Mouse (Mus musculus) intestine, embryonic 15.5 days (tissue): Measurements from ENCODE around the gene Abat. TPM values are rescaled to one million over a fixed set of nuclear protein-coding genes. Genes with fewer than 3 reads are reported as not detected.
A peak's percentile ranks its signal among the peaks of the same experiment; 100 is the strongest.

ENCODE experiments used
- ATAC-seq: fragments of 200-750 bp; cut with Nextera tagmentation; 2 replicates; pipeline ENCODE4 v1.8.0; 2017; ENCODE audit warnings: moderate TSS enrichment, moderate library complexity
- H3K27ac ChIP-seq: fragments of 300-500 bp; sonication (generic); 2 replicates; pipeline ENCODE4 v1.5.1; 2015; ENCODE audit warnings: mild to moderate bottlenecking, inconsistent platforms
- H3K27me3 ChIP-seq: fragments of 300-500 bp; sonication (generic); replicated peaks from 2 replicates; pipeline ENCODE4 v1.6.1; 2015; ENCODE audit warnings: inconsistent platforms
- H3K36me3 ChIP-seq: fragments of 300-500 bp; sonication (generic); 2 replicates; pipeline ENCODE4 v1.6.1; 2015; ENCODE audit warnings: inconsistent platforms
- H3K4me1 ChIP-seq: fragments of 300-500 bp; sonication (generic); replicated peaks from 2 replicates; pipeline ENCODE4 v1.6.1; 2015; ENCODE audit warnings: inconsistent platforms
- H3K4me2 ChIP-seq: fragments of 300-500 bp; sonication (generic); replicated peaks from 2 replicates; pipeline ENCODE4 v1.6.1; 2015; ENCODE audit warnings: mild to moderate bottlenecking, inconsistent platforms
- H3K4me3 ChIP-seq: fragments of 300-500 bp; sonication (generic); replicated peaks from 2 replicates; pipeline ENCODE4 v1.5.1; 2015; ENCODE audit warnings: inconsistent platforms
- H3K9ac ChIP-seq: fragments of 300-500 bp; sonication (generic); 2 replicates; pipeline ENCODE4 v1.6.1; 2015; ENCODE audit warnings: inconsistent platforms
- H3K9me3 ChIP-seq: fragments of 300-500 bp; sonication (generic); 2 replicates; pipeline ENCODE4 v1.6.1; 2016; ENCODE audit warnings: inconsistent platforms
- WGBS: fragments of 180-500 bp; shearing (Covaris S2); methylation state at CpG from one replicate; pipeline ENCODE4 v1.1.7; 2015; 5-methylcytosine and 5-hydroxymethylcytosine counted together
- polyA plus RNA-seq: library from polyadenylated mRNA; unstranded; fragments of >200 nt; fragmentation: Nextera tagmentation; extraction: Ambion mirVana; gene quantifications from 2 replicates; pipeline ENCODE4 v1.2.1, GENCODE M21; 2015

Gene Abat
- polyA plus RNA-seq, 1 experiment from 2014 or later: 72.4 TPM

DNA sequence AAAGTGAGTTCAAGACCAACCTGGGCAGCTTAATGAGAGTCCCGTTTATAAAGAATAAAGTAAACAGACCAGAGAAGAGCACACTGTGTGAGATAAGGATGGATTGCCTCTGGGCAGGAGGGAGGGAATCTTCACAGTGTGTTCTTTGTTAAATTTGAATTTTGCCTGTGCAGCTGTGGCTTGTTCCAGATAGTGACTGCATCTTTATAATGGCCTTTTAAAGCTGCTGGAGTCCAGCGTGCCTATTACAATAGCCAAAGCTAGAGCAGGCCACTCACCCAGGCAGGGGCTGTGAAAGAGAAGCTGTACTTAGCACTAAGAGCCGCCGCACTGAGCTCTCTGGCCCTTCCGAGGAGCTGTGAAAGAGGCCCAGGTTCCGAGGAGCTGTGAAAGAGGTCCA lies 132.3 kb downstream of the Abat start:
- Histone ChIP-seq H3K4me2 (no peak overlapping the region), H3K4me3 (no peak overlapping the region), H3K36me3 (peaks cover 22% of the 10 kb centered on the region), H3K9ac (no peak overlapping the region), H3K27me3 (no peaks in the 10 kb centered on the region), H3K27ac (no peak overlapping the region), H3K9me3 (no peaks in the 10 kb centered on the region), H3K4me1 (no peaks in the 10 kb centered on the region)
- WGBS: 78% methylated on average over 6 of the region's 6 CpGs
- no peak for ATAC-seq

- Histone ChIP-seq H3K9ac (no peak overlapping the region), H3K4me2 (no peak overlapping the region), H3K9me3 (no peaks in the 10 kb centered on the region), H3K4me1 (no peaks in the 10 kb centered on the region), H3K4me3 (no peak overlapping the region), H3K27ac (no peak overlapping the region), H3K36me3 (peaks cover 27% of the 10 kb centered on the region), H3K27me3 (no peaks in the 10 kb centered on the region)
- 97% methylated on average over 3 of the region's 3 CpGs for WGBS
- ATAC-seq: no peak
Observed at GRCm38 (mm10) chr16:8650007-8650406, 136.8 kb downstream of the Abat start.

DNA sequence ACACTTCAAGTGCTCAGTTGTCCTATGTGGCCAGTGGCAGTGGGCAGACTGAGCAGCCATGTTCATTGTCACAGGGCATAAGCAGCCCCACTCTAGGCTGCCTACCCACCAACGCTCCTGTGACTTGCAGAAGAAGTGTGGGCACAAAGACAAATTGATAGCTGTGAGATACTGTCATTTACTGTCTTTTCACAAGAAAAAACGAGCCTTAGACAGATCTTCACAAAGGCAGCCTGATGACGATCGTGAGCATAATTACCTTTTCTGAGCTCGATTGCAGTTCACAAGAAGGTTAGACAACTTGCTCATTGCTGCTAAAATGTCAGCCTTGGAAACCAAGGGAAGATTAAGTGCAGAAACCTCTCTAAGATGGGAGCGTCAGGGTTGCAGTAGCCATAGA lies 141.9 kb downstream of the Abat start:
- H3K4me3 ChIP-seq: no peak overlapping the region
- no peaks in the 10 kb centered on the region for H3K4me1 ChIP-seq
- no peak overlapping the region for H3K9ac ChIP-seq
- ATAC-seq: no peak
- no peaks in the 10 kb centered on the region for H3K9me3 ChIP-seq
- H3K27ac ChIP-seq: no peak overlapping the region
- 86% methylated on average over 6 of the region's 6 CpGs for WGBS
- H3K27me3 ChIP-seq: no peaks in the 10 kb centered on the region
- H3K36me3 ChIP-seq: peaks cover 28% of the 10 kb centered on the region
- no peak overlapping the region for H3K4me2 ChIP-seq

- Histone ChIP-seq H3K9me3 (no peaks in the 10 kb centered on the region), H3K27ac (no peak overlapping the region), H3K27me3 (no peaks in the 10 kb centered on the region), H3K4me3 (no peak overlapping the region), H3K4me2 (no peak overlapping the region), H3K36me3 (peaks cover 31% of the 10 kb centered on the region), H3K4me1 (no peaks in the 10 kb centered on the region), H3K9ac (no peak overlapping the region)
- 79% methylated on average over 9 of the region's 9 CpGs for WGBS
- ATAC-seq: 0 out of 2 replicates have a peak, but pooled peaks have one; percentile 33
Observed at GRCm38 (mm10) chr16:8655599-8655998, 142.4 kb downstream of the Abat start.

DNA sequence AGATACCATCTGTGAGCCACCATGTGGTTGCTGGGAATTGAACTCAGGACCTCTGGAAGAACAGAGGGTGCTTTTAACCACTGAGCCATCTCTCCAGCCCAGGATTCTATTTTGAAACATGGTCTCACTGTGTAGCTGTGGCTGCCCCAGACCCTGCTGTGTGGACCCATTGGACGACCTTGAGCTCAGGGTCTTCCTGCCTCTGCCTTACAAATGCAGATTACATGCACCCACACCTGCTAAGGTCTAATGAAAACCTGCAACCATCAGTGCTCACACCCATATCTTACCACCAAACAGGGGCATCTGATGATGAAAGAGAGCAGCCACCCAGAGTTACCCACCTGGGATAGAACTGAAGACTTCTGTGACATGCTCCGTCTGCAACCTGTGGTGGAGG lies 143.0 kb downstream of the Abat start:
- 80% methylated on average over 2 of the region's 2 CpGs for WGBS

DNA sequence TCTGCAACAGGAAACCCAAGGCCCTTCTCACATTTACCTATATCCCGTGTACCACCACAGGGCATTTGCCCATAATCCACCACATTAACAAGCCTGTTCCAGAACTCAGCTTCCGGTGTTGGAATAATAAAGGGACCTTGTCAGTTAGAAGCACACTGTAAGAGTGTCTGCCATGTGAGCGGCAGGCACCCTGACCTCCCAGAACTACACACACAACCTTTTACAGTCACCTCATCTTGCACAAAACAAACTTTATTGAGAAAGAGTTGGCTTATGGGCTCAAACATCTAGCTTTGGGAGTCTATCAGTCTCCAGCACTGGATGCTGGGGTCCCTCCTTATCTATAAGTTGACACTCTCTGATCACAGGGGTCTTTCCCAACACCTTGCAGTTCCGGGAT lies 145.1 kb downstream of the Abat start:
- Histone ChIP-seq H3K36me3 (peaks cover 31% of the 10 kb centered on the region; the same call in 1 of the 2 replicates), H3K4me3 (no peak overlapping the region), H3K27ac (no peak overlapping the region), H3K9me3 (no peaks in the 10 kb centered on the region), H3K4me2 (no peak overlapping the region), H3K9ac (no peak overlapping the region), H3K27me3 (no peaks in the 10 kb centered on the region), H3K4me1 (no peaks in the 10 kb centered on the region)
- ATAC-seq: no peak
- 87% methylated on average over 4 of the region's 4 CpGs for WGBS

More for the DNA sequence above, 143.0 kb downstream of the Abat start:
- H3K27me3 ChIP-seq: no peaks in the 10 kb centered on the region
- no peak overlapping the region for H3K9ac ChIP-seq
- H3K27ac ChIP-seq: no peak overlapping the region
- no peak overlapping the region for H3K4me2 ChIP-seq
- peaks cover 29% of the 10 kb centered on the region for H3K36me3 ChIP-seq
- no peaks in the 10 kb centered on the region for H3K9me3 ChIP-seq
- H3K4me3 ChIP-seq: no peak overlapping the region
- no peak for ATAC-seq
- no peaks in the 10 kb centered on the region for H3K4me1 ChIP-seq

DNA sequence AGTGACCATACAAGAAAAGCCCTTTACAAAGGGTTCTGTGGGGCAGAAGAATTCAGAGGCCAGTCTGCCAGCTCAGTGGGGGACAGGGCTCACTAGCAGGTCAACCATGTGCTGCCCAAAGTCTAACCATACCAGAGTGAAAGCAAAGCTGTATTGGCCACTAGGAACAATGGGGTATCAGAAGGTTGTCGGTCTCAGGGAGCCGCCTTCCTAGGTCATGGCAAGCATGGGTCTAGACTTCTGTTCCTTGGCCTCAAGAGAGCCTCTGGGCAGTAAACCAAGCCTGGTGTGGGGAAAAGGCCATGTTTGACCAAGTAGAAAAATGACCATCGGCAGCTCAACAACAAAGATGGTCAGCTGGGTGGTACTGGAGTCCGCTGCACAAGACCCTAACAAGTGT lies 145.5 kb downstream of the Abat start:
- no peaks in the 10 kb centered on the region for H3K9me3 ChIP-seq
- no peak for ATAC-seq
- H3K4me2 ChIP-seq: no peak overlapping the region
- H3K9ac ChIP-seq: no peak overlapping the region
- H3K4me3 ChIP-seq: no peak overlapping the region
- H3K27ac ChIP-seq: no peak overlapping the region
- H3K36me3 ChIP-seq: peaks cover 33% of the 10 kb centered on the region; the same call in 1 of the 2 replicates
- H3K4me1 ChIP-seq: no peaks in the 10 kb centered on the region
- no peaks in the 10 kb centered on the region for H3K27me3 ChIP-seq
- 94% methylated on average over 4 of the region's 4 CpGs for WGBS

- no peak overlapping the region for H3K4me3 ChIP-seq
- WGBS: no CpG with 5 or more reads among the region's 2 CpGs
- H3K36me3 ChIP-seq: peaks cover 20% of the 10 kb centered on the region; the same call in 1 of the 2 replicates
- no peak for ATAC-seq
- peaks cover 24% of the 10 kb centered on the region for H3K4me1 ChIP-seq
- no peak overlapping the region for H3K9ac ChIP-seq
- H3K27ac ChIP-seq: no peak overlapping the region
- H3K27me3 ChIP-seq: no peaks in the 10 kb centered on the region
- H3K9me3 ChIP-seq: no peaks in the 10 kb centered on the region
- H3K4me2 ChIP-seq: no peak overlapping the region
Observed at GRCm38 (mm10) chr16:8663022-8663421, 149.8 kb downstream of the Abat start.

- Histone ChIP-seq H3K4me2 (no peak overlapping the region), H3K4me1 (peaks cover 33% of the 10 kb centered on the region), H3K4me3 (no peak overlapping the region), H3K27me3 (no peaks in the 10 kb centered on the region), H3K36me3 (peaks cover 20% of the 10 kb centered on the region), H3K9ac (no peak overlapping the region), H3K9me3 (no peaks in the 10 kb centered on the region), H3K27ac (no peak overlapping the region)
- WGBS: 84% methylated on average over 24 of the region's 24 CpGs
- no peak for ATAC-seq
Observed at GRCm38 (mm10) chr16:8663606-8664539, 150.6 kb downstream of the Abat start.

DNA sequence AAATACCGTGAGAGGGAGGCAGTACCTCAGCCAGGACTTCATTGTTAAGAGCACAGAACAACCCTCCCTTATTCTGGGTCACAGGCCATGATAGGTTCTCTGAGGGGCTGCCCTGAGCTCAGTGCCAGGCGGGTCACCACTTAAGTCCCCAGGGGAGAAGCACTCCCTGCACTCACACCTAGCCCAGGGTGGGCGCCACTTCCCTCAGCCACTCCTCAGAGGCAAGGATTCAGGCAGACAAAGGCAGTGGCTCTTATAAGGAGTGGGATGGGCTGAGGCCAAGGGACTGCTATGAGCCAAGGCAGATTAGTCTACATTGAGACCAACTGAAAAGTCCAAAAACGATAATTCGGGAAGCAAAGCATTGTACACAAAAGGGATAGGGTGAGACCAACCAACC lies 152.1 kb downstream of the Abat start:
- no peak overlapping the region for H3K4me3 ChIP-seq
- H3K4me2 ChIP-seq: no peak overlapping the region
- H3K4me1 ChIP-seq: peaks cover 47% of the 10 kb centered on the region
- H3K9me3 ChIP-seq: no peaks in the 10 kb centered on the region
- H3K36me3 ChIP-seq: peaks cover 17% of the 10 kb centered on the region
- no peaks in the 10 kb centered on the region for H3K27me3 ChIP-seq
- no peak for ATAC-seq
- 79% methylated on average over 5 of the region's 5 CpGs for WGBS
- no peak overlapping the region for H3K27ac ChIP-seq
- H3K9ac ChIP-seq: no peak overlapping the region

DNA sequence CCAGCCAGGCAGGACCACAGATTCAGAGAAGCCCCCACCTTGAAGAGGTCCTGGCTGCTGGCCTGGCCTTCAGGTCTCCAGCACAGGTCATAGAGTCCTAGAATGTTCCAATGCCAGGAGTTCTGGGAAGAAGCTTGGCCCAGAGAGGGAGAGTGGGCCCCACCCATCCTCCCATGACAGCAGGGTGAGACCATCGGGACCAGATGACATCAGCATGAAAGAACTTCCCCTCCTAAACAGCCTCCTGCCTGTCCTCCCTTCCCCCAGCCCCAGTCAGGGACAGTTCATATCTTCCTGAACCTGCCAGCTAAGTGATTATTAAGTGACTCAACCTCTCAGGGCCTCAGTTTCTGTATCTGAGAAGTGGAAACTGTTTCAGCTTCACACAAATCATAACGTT lies 153.2 kb downstream of the Abat start:
- Histone ChIP-seq H3K27ac (no peak overlapping the region), H3K36me3 (peaks cover 13% of the 10 kb centered on the region), H3K27me3 (no peaks in the 10 kb centered on the region), H3K4me1 (peaks cover 55% of the 10 kb centered on the region), H3K9me3 (no peaks in the 10 kb centered on the region), H3K9ac (no peak overlapping the region), H3K4me3 (no peak overlapping the region), H3K4me2 (no peak overlapping the region)
- 36% methylated on average over 2 of the region's 2 CpGs for WGBS
- no peak for ATAC-seq

- Histone ChIP-seq H3K27me3 (no peaks in the 10 kb centered on the region), H3K9me3 (no peaks in the 10 kb centered on the region), H3K4me2 (no peak overlapping the region), H3K36me3 (peaks cover 9% of the 10 kb centered on the region), H3K9ac (no peak overlapping the region), H3K4me1 (peaks cover 55% of the 10 kb centered on the region), H3K4me3 (no peak overlapping the region), H3K27ac (no peak overlapping the region)
- WGBS: 77% methylated on average over 7 of the region's 7 CpGs
- no peak for ATAC-seq
Observed at GRCm38 (mm10) chr16:8667261-8667660, 154.0 kb downstream of the Abat start.

GRCm38 (mm10) chr16:8667814-8668213 lies 154.6 kb downstream of the Abat start:
- Histone ChIP-seq H3K9me3 (no peaks in the 10 kb centered on the region), H3K27me3 (no peaks in the 10 kb centered on the region), H3K9ac (no peak overlapping the region), H3K36me3 (peaks cover 5% of the 10 kb centered on the region), H3K4me3 (no peak overlapping the region), H3K27ac (no peak overlapping the region), H3K4me1 (peaks cover 58% of the 10 kb centered on the region), H3K4me2 (no peak overlapping the region)
- 63% methylated on average over 4 of the region's 4 CpGs for WGBS
- no peak for ATAC-seq
